Mouse (Mus musculus): Measurements from ENCODE around the gene Plek.

The Plek gene

DNA sequence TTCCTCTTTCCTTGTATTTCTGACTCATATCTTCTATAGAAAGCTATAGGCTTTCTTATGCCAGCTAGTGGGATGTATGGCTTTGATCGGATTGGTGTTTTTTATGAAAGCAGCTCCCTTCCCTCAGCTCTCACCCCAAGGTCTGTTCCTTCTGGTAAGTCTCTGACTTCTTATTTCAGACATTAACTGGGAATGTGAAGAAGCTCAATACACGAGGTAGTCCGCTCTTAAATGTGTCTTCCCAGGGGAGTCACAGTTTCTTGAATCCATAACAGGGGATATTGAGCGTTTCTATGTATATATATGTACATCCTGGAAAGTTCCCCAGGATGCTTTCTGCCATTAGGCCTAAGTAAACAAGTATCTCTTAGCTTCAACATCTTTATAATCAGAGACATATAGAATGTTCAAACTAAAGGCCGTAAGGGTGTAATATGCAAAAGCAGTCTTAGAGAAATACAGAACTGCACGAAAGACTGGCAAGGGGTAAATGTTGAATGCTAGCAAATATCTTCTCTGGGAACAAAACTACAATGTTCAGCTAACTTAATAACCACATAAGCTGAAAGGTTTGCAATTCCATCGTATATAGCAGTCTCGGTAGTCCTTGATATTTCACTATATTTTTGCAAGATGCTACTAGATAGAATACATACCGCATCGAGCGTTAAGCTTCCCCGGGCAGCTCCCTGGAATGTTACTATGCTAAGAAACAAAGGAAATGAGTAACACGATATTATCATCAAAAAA is 101.8 kb downstream of the Plek start:
- DNase-seq (ENCODE audit: low read depth, low spot score) = no peak

DNA sequence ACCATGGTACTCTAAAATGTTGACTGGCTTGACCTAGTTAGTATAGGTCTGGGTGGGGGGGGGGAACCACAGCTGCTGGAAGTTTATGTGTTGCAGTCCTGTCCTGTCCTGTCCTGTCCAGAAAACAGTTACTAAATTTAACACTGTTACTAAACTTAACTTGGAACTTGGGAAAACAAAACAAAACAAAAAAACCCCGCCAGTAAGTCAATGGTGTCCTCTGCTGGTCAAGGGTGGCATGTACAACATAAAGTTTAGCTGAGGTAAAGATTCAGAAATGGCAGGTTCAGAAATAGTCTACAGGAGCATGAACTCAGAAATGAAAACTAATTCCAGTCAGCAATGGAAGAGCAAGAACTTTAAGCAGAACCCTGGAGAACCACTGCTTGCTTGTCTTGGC is 103.4 kb downstream of the Plek start:
- DNase-seq (ENCODE audit: low read depth, low spot score) = no peak

DNA sequence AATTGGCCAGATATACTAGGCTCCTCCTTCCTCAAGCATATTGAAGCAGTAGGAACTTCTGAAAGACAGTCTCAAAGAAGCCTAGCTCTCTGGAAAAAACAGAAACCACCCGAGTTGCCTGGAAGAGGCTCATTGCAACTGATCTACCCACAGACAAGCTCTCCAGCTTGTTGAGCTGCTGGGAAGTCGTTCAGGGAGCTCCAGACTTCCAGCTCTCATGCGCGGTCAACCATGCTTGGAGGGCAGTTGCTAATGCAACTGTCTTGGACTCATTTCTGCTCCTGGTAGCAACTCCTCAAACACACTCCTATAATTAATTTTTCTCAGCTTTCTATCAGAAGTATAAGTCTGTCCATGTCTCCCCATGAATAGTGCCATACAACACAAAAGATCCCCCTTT is 109.2 kb downstream of the Plek start:
- DNase-seq (ENCODE audit: low read depth, low spot score) = no peak

DNA sequence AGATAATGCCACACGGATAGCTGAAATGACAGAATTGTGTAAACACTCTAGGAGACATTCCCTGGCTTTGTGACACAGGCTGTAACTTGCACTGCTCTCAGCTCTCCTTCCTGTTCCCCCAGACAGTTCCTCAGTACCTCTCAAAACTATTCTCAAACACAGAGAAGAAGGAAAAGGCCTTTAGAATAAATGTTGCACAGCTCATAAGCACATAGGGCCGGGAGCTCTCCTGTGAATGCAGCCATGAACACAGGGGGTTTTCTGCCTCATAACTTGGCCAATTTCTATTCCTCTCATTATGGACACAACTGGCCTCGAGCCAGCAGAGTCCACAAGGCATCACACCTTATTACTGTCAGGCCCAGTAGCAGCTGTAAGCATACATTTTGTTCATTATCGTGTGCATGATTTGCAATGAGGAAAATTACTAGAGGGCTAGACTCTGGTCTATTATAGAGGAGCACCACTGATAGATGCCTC is 110.2 kb downstream of the Plek start:
- no peak for DNase-seq (ENCODE audit: low read depth, low spot score)

DNA sequence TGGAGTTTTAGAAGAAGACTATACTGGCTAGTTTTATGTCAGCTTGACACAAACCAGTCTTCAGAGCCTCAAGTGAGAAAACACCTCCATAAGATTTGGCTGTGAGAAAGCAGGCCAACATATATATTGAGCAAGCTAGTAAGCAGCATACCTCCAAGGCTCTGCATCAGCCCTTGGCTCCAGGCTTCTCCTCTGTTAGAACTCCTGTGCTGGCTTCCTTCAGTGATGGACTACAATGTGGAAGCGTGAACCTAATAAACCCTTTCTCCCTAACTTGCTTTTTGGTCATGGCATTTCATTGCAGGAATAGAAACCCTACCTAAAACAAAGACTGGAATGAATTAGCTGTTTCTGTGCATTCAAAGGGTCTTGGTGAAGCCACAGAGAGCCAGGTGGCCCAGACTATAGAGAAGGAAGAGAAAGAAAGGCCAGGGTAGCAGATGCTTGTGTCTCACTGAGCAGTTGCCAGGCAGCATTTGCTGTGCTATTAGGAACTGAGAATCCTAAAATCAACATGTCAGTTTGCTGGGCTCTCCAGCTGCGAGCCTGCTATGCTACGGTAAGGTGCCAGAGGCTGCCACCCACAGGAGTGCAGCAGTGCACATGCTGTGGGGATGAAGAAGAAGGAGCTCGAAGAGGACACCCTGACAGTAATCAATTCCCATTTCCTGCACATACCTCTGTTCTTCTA is 110.9 kb downstream of the Plek start:
- DNase-seq (ENCODE audit: low read depth, low spot score) = no peak

DNA sequence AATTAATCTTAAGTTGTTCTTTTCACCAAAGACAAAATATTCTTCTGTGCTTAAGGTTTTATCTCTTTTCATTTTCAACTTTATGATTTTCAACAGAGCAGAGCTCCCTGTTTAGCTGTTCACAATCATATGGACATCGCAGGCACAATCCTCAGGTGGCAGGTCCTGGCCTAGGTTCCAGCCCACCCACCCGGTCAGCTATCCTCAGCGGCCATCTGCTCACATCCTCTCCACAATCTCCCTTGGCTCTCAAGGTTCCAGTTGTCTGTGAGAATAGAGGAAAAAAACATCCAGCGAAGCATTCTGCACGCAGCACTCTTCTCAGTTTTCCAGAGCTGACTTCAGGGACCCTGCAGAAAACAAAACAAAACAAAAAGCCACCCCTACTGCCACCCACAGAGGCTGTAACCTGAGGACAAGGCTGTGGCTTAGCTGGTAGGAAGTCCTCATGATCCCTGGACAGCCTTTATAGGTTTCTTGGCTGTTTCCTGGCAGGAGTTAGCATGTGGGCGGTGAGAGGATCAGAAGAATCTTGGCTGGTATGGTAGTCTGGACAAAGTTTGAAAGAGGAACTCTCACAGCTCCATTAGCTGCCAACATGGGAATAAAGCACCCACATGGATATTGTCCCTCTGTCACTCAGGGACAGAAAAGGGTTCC is 116.5 kb downstream of the Plek start:
- DNase-seq (ENCODE audit: low read depth, low spot score) = no peak

DNA sequence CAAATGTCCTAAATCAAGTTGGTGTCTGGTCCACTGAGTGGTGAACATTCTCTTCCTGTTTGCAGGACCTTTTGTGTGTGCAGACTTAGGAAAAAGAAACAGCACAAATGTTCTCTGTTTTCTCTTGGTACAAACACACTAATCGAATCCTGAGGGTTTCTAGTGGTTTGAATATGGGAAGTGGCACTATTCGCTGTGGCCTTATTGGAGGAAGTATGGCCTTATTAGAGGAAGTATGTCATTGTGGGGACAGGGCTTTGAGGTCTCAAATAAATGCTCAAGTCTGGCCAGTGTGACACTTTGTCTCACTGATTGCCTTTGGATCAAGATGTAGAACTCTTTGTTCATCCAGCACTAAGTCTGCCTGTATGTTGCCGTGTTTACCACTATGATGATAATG is 120.0 kb downstream of the Plek start:
- DNase-seq (ENCODE audit: low read depth, low spot score) = no peak

All from WW6 (cell line).